Mouse (Mus musculus) heart, embryonic 12.5 days (tissue): Measurements from ENCODE around the gene Ltbr. TPM values are rescaled to one million over a fixed set of nuclear protein-coding genes. Genes with fewer than 3 reads are reported as not detected.
"Not testable (repeated sequence)": the region's sequence is repeated elsewhere in the genome, so short reads cannot be mapped to it uniquely, and the experiment has no call there.

Experiments used
- ATAC-seq: fragments of 200-750 bp; cut with Nextera tagmentation; 2 replicates; pipeline ENCODE4 v1.8.0; 2017; ENCODE audit warnings: moderate TSS enrichment, moderate library complexity; ENCODE audit not compliant: insufficient number of reproducible peaks, low FRiP score
- H3K27ac ChIP-seq: fragments of 300-500 bp; sonication (generic); 2 replicates; pipeline ENCODE4 v1.5.1; 2016; ENCODE audit warnings: mild to moderate bottlenecking, moderate library complexity; ENCODE audit not compliant: poor library complexity, severe bottlenecking
- H3K27me3 ChIP-seq: fragments of 300-500 bp; sonication (generic); replicated peaks from 2 replicates; pipeline ENCODE4 v1.6.1; 2016; ENCODE audit warnings: mild to moderate bottlenecking, moderate library complexity
- H3K36me3 ChIP-seq: fragments of 300-500 bp; sonication (generic); 2 replicates; pipeline ENCODE4 v1.6.1; 2016; ENCODE audit warnings: mild to moderate bottlenecking, moderate library complexity
- H3K4me1 ChIP-seq: fragments of 300-500 bp; sonication (generic); replicated peaks from 2 replicates; pipeline ENCODE4 v1.6.1; 2016; ENCODE audit warnings: mild to moderate bottlenecking
- H3K4me2 ChIP-seq: fragments of 300-500 bp; sonication (generic); 2 replicates; pipeline ENCODE4 v1.6.1; 2016; ENCODE audit warnings: mild to moderate bottlenecking, moderate library complexity
- H3K4me3 ChIP-seq: fragments of 300-500 bp; sonication (generic); 2 replicates; pipeline ENCODE4 v1.5.1; 2016; ENCODE audit warnings: mild to moderate bottlenecking
- H3K9ac ChIP-seq: fragments of 300-500 bp; sonication (generic); 2 replicates; pipeline ENCODE4 v1.6.1; 2016; ENCODE audit warnings: mild to moderate bottlenecking, moderate library complexity
- H3K9me3 ChIP-seq: fragments of 300-500 bp; sonication (generic); replicated peaks from 2 replicates; pipeline ENCODE4 v1.6.1; 2016; ENCODE audit warnings: mild to moderate bottlenecking, moderate library complexity
- WGBS: fragments of 180-500 bp; shearing (Covaris S2); methylation state at CpG from one replicate; pipeline ENCODE4 v1.1.7; 2016; 5-methylcytosine and 5-hydroxymethylcytosine counted together
- polyA plus RNA-seq: library from polyadenylated mRNA; unstranded; fragments of >200 nt; fragmentation: Nextera tagmentation; extraction: Ambion mirVana; gene quantifications from 2 replicates; pipeline ENCODE4 v1.2.1, GENCODE M21; 2016

The Ltbr gene
- polyA plus RNA-seq, 1 experiment from 2014 or later = 40.9 TPM

DNA sequence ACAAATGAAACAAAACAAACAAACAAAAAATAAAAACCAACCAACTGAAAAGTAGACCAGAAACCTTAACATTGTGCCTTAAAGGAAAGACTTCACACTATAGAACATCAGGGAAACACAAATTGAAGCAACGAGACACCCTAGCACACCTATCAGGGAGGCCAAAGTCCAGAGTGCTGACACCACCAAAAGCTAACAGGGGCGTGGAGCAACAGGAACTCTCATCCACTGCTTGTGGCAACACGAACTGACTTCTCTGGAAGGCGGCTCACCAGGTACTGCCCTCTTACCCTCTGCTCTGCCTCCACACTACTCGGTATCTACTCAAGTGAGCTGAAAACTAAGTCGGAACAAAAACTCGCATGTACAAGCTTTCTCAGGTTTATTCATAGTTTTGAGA is 21.4 kb downstream of the Ltbr start:
- Histone ChIP-seq H3K9ac (no peak overlapping the region), H3K4me2 (no peak overlapping the region), H3K4me1 (no peaks in the 10 kb centered on the region), H3K4me3 (no peak overlapping the region), H3K27ac (no peak overlapping the region), H3K36me3 (no peaks in the 10 kb centered on the region), H3K9me3 (no peaks in the 10 kb centered on the region; the same call in 1 of the 2 replicates), H3K27me3 (0 out of 2 replicates have a peak, but pooled peaks cover 5% of the 10 kb centered on the region)
- ATAC-seq = no peak
- 84% methylated on average over 7 of the region's 7 CpGs for WGBS

DNA sequence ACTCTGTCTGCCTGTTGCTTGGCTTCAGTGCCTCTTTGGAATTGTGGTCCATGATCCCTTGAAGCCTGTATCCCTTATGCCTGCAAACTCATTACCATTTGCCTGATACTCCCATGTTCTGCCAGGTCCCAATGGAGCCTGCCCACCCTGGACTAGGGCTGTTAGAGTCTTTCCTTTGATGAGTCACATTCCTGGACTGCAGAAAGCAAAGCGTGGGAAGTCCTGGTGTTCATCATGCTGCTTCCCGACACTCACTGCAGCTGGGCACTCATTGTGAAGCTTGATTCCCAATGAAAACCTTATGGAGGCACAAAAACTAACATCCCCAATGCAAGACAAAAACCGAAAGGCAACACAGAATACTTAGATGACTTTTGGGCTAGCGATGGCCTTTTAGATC is 22.4 kb downstream of the Ltbr start:
- Histone ChIP-seq H3K4me3 (no peak overlapping the region), H3K27ac (no peak overlapping the region), H3K4me1 (no peaks in the 10 kb centered on the region), H3K27me3 (0 out of 2 replicates have a peak, but pooled peaks cover 5% of the 10 kb centered on the region), H3K4me2 (no peak overlapping the region), H3K36me3 (no peaks in the 10 kb centered on the region), H3K9me3 (no peaks in the 10 kb centered on the region; the same call in 1 of the 2 replicates), H3K9ac (no peak overlapping the region)
- no peak for ATAC-seq
- 51% methylated on average over 4 of the region's 4 CpGs for WGBS

DNA sequence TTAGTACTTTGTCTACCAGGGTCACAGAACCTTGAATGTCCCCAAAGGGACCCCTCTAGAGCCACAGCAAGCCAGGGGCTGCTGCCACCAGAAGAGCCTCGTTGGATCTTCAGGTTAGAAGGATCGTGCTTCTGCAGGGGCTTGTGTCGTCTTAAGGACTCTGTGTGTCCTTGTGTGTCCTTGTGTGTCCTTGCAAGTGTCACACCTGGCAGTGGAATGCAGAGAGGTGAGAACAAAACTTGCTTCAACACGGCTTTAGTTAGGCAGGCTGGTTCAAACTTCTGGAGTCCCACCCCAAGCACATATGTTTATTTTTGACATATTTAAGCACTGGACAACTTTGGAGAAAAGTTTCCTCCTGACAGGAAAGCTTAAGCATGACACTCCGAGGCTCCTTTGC is 25.0 kb downstream of the Ltbr start:
- ATAC-seq = no peak
- no peak overlapping the region for H3K4me2 ChIP-seq
- H3K4me3 ChIP-seq = no peak overlapping the region
- H3K4me1 ChIP-seq = no peaks in the 10 kb centered on the region
- H3K27me3 ChIP-seq = 0 out of 2 replicates have a peak, but pooled peaks cover 5% of the 10 kb centered on the region
- no peaks in the 10 kb centered on the region for H3K36me3 ChIP-seq
- WGBS = 66% methylated on average over 5 of the region's 5 CpGs
- H3K9me3 ChIP-seq = no peaks in the 10 kb centered on the region; the same call in 1 of the 2 replicates
- H3K27ac ChIP-seq = no peak overlapping the region
- no peak overlapping the region for H3K9ac ChIP-seq

DNA sequence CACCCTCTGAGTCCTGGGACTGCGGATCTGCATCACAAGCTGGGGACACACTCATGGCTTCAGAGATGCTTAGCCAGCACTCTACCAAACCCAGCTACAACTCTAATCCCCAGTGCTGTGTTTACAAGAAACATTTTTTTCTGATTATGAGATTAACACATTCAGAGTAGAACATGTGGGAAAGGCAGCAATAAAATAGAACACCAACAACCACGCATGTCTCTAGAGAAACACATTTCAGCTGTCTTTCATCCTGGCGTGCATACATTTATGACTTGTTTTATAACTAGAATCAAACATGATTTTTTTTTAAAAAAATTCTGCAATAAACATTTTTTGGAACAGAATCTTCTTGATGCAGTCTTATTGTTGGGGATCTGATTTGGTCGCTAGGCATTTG is 26.7 kb downstream of the Ltbr start:
- H3K4me1 ChIP-seq = no peaks in the 10 kb centered on the region
- H3K4me3 ChIP-seq = no peak overlapping the region
- 84% methylated on average over 4 of the region's 4 CpGs for WGBS
- ATAC-seq = no peak
- H3K9me3 ChIP-seq = no peaks in the 10 kb centered on the region
- H3K9ac ChIP-seq = no peak overlapping the region
- no peak overlapping the region for H3K4me2 ChIP-seq
- no peak overlapping the region for H3K27ac ChIP-seq
- H3K27me3 ChIP-seq = 0 out of 2 replicates have a peak, but pooled peaks cover 5% of the 10 kb centered on the region
- no peaks in the 10 kb centered on the region for H3K36me3 ChIP-seq

DNA sequence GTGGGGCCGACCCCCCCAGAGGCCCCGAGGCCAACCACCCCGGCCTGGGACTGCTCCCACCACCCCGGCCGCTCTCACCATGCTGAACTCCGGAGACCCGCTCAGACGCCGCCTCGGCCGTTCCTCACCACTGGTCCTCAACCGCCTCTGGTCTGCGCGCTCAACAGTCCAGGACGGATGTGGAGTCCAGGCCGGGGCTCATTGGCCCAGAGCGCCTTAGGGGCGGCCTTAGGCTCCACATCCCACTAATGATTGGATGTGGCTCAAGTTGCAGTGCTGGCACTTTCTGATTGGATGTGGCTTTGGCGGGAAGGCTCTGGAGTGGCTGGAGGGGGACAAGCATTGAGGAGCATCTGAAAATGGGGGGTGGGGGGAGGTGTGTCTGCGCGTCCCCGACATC is 27.8 kb downstream of the Ltbr start, which contains the start of gene Tuba3a:
TSS of gene Tuba3a (minus strand) at position 153 of the 400 bp plus-strand sequence.
- 94% methylated on average over 22 of the region's 22 CpGs for WGBS
- no peak within 1 kb of the TSS for H3K9ac ChIP-seq
- no peaks in the 10 kb centered on the region for H3K9me3 ChIP-seq
- no peak within 1 kb of the TSS for H3K4me3 ChIP-seq
- ATAC-seq = no peak
- H3K27me3 ChIP-seq = 0 out of 2 replicates have a peak, but pooled peaks cover 5% of the 10 kb centered on the region
- H3K36me3 ChIP-seq = no peaks in the 10 kb centered on the region
- no peak within 1 kb of the TSS for H3K4me2 ChIP-seq
- no peak within 1 kb of the TSS for H3K27ac ChIP-seq
- H3K4me1 ChIP-seq = no peaks in the 10 kb centered on the region

DNA sequence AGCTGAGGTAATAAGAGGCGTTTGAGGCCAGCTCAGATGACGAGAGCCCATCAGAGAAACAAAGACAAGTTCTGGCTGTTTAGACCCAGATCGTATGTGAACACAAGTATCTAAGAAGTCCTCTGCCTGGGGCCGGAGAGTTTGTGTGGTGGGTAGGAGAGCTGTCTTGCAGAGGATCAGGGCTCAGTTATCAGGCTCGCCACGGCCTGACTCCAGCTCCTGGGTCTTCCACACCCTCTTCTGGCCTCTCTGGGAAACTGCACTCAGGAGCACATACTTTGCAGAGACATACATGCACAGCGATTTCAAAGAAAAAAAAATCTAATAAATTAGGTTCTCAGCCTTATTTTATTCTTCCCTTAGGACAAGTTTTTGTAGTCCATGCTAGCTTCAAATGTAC is 28.9 kb downstream of the Ltbr start:
- H3K9me3 ChIP-seq = no peaks in the 10 kb centered on the region
- H3K36me3 ChIP-seq = no peaks in the 10 kb centered on the region
- 0 out of 2 replicates have a peak, but pooled peaks cover 5% of the 10 kb centered on the region for H3K27me3 ChIP-seq
- H3K4me3 ChIP-seq = no peak overlapping the region
- no peak for ATAC-seq
- H3K4me2 ChIP-seq = no peak overlapping the region
- H3K9ac ChIP-seq = no peak overlapping the region
- no peak overlapping the region for H3K27ac ChIP-seq
- H3K4me1 ChIP-seq = no peaks in the 10 kb centered on the region
- 84% methylated on average over 7 of the region's 7 CpGs for WGBS

DNA sequence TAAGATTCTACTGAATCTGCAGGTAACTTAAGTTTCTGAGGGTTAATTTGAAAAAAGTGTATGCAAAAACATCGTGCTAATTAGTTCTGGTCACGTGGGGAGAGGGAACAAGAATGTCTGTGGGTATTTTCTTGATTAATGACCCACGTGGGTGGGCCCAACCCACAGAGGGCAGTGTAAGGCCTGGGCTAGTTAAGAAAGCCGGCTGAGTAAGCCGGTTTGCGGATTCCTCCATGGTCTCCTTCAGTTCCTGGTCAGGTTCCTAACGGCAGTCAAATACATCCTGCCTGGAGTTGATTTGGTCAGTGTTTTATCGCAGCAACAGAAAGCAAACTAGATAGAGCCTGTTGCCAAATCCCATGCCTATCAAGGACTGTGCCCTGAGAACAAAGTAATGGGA is 29.4 kb downstream of the Ltbr start:
- H3K36me3 ChIP-seq = no peaks in the 10 kb centered on the region
- H3K9ac ChIP-seq = no peak overlapping the region
- H3K27me3 ChIP-seq = 0 out of 2 replicates have a peak, but pooled peaks cover 5% of the 10 kb centered on the region
- H3K4me1 ChIP-seq = no peaks in the 10 kb centered on the region
- no peak for ATAC-seq
- H3K9me3 ChIP-seq = no peaks in the 10 kb centered on the region
- WGBS = 47% methylated on average over 8 of the region's 8 CpGs
- H3K27ac ChIP-seq = no peak overlapping the region
- no peak overlapping the region for H3K4me2 ChIP-seq
- no peak overlapping the region for H3K4me3 ChIP-seq

DNA sequence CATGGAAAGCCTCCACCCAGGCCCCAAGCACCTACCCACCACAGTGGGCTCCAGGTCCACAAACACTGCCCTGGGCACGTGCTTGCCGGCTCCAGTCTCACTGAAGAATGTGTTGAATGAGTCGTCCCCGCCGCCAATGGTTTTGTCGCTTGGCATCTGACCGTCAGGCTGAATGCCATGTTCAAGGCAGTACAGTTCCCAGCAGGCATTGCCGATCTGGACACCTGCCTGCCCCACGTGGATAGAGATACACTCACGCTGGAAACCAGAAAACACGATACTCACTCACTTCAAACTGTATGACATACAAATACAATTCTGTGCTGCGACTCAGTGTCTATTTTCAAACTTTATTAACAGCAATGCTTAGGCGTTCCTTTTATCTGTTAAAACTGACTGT is 31.0 kb downstream of the Ltbr start:
- H3K9ac ChIP-seq, H3K4me3 ChIP-seq, H3K36me3 ChIP-seq, H3K9me3 ChIP-seq, H3K27ac ChIP-seq, ATAC-seq, H3K4me2 ChIP-seq, H3K4me1 ChIP-seq, H3K27me3 ChIP-seq: not testable (repeated sequence)
- 88% methylated on average over 13 of the region's 13 CpGs for WGBS

DNA sequence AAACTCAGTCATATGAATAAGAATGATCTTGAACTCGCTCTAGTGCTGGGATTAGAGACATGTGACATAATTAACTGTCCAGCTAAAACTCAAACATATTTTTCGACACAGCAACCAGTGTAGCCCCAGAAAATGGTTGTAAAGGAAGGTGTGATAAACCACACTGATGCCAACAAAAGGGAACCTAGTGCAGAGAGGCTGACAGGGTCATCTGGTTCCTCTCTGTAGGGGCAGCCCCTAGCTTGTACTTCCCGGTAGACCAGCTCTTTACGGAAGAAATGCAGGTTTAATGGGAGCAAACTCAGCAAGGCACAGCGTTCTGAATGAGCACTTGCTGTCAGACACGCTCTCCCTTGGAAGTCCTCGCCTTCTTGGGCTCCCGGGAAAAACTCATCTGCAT is 34.0 kb downstream of the Ltbr start:
- ATAC-seq = no peak
- no peak overlapping the region for H3K27ac ChIP-seq
- H3K27me3 ChIP-seq = 0 out of 2 replicates have a peak, but pooled peaks cover 10% of the 10 kb centered on the region
- H3K4me3 ChIP-seq = no peak overlapping the region
- WGBS = 56% methylated on average over 8 of the region's 8 CpGs
- H3K4me2 ChIP-seq = no peak overlapping the region
- no peak overlapping the region for H3K9ac ChIP-seq
- no peaks in the 10 kb centered on the region for H3K9me3 ChIP-seq
- no peaks in the 10 kb centered on the region for H3K36me3 ChIP-seq
- no peaks in the 10 kb centered on the region for H3K4me1 ChIP-seq

DNA sequence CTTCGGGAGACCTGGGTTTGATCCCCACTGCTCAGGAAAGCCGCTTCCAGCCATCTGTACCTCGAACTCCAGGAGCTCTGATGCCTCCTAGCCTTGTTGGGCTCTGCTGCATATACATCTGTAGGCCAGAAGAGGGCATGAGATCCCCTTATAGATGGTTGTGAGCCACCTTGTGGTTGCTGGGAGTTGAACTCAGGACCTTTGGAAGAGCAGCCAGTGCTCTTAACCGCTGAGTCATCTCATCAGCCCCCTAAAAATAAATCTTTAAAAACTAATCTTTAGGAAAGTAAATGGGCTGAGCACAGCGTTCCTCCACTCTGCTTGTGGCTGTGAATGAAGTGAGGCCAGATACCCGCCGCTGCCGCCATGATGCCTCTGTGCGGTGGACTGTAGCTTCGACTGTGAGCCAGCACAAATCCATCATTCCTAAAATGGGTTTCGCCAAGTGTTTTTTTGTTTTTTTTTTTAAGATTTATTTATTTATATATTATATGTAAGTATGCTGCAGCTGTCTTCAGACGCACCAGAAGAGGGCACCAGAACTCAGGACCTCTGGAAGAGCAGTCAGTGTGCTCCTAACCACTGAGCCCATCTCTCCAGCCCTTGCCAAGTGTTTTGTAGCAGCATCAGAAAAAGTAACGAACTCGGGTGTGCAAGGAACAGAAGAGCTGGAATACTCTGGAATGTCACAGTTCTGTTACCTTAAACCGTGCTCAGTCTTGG is 38.7 kb downstream of the Ltbr start:
- 59% methylated on average over 15 of the region's 15 CpGs for WGBS
- H3K9ac ChIP-seq = no peak overlapping the region
- no peaks in the 10 kb centered on the region for H3K36me3 ChIP-seq
- 0 out of 2 replicates have a peak, but pooled peaks cover 3% of the 10 kb centered on the region for H3K4me1 ChIP-seq
- H3K9me3 ChIP-seq = no peaks in the 10 kb centered on the region
- H3K4me3 ChIP-seq = no peak overlapping the region
- no peak for ATAC-seq
- no peak overlapping the region for H3K4me2 ChIP-seq
- 0 out of 2 replicates have a peak, but pooled peaks cover 10% of the 10 kb centered on the region for H3K27me3 ChIP-seq
- H3K27ac ChIP-seq = no peak overlapping the region

DNA sequence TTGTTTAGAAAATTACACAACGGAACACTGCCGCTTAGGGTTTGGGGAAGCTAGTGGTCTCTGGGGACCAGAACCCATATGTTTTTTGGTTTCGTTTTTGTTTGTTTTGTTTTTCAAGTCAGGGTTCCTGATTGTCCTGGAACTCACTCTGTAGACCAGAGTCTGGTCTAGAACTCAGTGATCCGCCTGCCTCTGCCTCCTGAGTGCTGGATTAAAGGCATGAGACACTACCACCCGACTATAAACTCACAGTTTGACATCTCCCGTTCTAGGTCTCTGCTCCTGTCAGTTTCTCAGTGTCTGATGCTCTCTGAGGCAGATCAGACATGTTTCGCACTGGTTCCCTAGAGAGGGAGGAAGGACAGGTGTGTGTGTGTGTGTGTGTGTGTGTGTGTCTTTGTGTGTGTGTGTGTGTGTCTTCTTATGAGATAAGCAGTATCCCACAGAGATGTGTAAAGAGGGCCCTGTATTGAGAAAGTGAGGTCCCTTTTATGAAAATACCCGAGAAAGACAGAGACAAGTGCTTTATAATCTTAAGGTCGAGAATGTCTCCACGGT is 41.4 kb downstream of the Ltbr start:
- 77% methylated on average over 10 of the region's 10 CpGs for WGBS
- no peaks in the 10 kb centered on the region for H3K36me3 ChIP-seq
- ATAC-seq = no peak
- no peaks in the 10 kb centered on the region for H3K9me3 ChIP-seq
- H3K27ac ChIP-seq = no peak overlapping the region
- H3K27me3 ChIP-seq = 0 out of 2 replicates have a peak, but pooled peaks cover 10% of the 10 kb centered on the region
- H3K4me1 ChIP-seq = 0 out of 2 replicates have a peak, but pooled peaks cover 3% of the 10 kb centered on the region
- H3K4me2 ChIP-seq = no peak overlapping the region
- no peak overlapping the region for H3K9ac ChIP-seq
- H3K4me3 ChIP-seq = no peak overlapping the region
